Mouse (Mus musculus): ENCODE results near the gene Phf1. TPM values are rescaled to one million over a fixed set of nuclear protein-coding genes. Genes with fewer than 3 reads are reported as not detected.
A peak's percentile ranks its signal among the peaks of the same experiment; 100 is the strongest.
"Not testable (repeated sequence)": the region's sequence is repeated elsewhere in the genome, so short reads cannot be mapped to it uniquely, and the experiment has no call there.

Phf1 gene
- 1 to 10 TPM; 5.1 to 8.1 TPM for total RNA-seq (2021)
- long read RNA-seq, experiment 1, partial matches to known transcripts: 2 of 7 reads
- long read RNA-seq, experiment 1, other reads (novel, unspliced or antisense): 3 of 7 reads
- long read RNA-seq, experiment 2, partial matches to known transcripts: 0 of 5 reads
- long read RNA-seq, experiment 2, other reads (novel, unspliced or antisense): 2 of 5 reads

- DNase-seq: peak; percentile 99
Observed at GRCm38 (mm10) chr17:26932839-26933398, at the start of gene Phf1. Phf1 (plus strand) TSS chr17:26933052.

- DNase-seq: no peak
Observed at GRCm38 (mm10) chr17:26883585-26883984, 49.3 kb upstream of the Phf1 start.

- DNase-seq: peak; percentile 82
Observed at GRCm38 (mm10) chr17:26884995-26885926, 47.6 kb upstream of the Phf1 start.

- peak; percentile 90 for DNase-seq
Observed at GRCm38 (mm10) chr17:26886047-26886749, 46.7 kb upstream of the Phf1 start.

GRCm38 (mm10) chr17:26887926-26888325 lies 44.9 kb upstream of the Phf1 start:
- no peak for DNase-seq

- no peak for DNase-seq
Observed at GRCm38 (mm10) chr17:26892635-26893375, 40.0 kb upstream of the Phf1 start.

GRCm38 (mm10) chr17:26893492-26893891 lies 39.4 kb upstream of the Phf1 start:
- no peak for DNase-seq

- no peak for DNase-seq
Observed at GRCm38 (mm10) chr17:26894342-26894741, 38.5 kb upstream of the Phf1 start.

GRCm38 (mm10) chr17:26895578-26895977 lies 37.3 kb upstream of the Phf1 start:
- DNase-seq: peak; percentile 81

GRCm38 (mm10) chr17:26900916-26901315 lies 31.9 kb upstream of the Phf1 start:
- DNase-seq: no peak

GRCm38 (mm10) chr17:26904320-26904719 lies 28.5 kb upstream of the Phf1 start:
- no peak for DNase-seq

GRCm38 (mm10) chr17:26907506-26907905 lies 25.3 kb upstream of the Phf1 start:
- DNase-seq: not testable (repeated sequence)

GRCm38 (mm10) chr17:26915248-26915647 lies 17.6 kb upstream of the Phf1 start:
- DNase-seq: no peak

- DNase-seq: peak; percentile 99
Observed at GRCm38 (mm10) chr17:26916711-26917482, 16.0 kb upstream of the Phf1 start, which contains the start of gene Kifc5b. Kifc5b (plus strand) TSS chr17:26917091.

GRCm38 (mm10) chr17:26917560-26917959 lies 15.3 kb upstream of the Phf1 start:
- DNase-seq: not testable (repeated sequence)

GRCm38 (mm10) chr17:26918343-26918742 lies 14.5 kb upstream of the Phf1 start:
- DNase-seq: no peak

- not testable (repeated sequence) for DNase-seq
Observed at GRCm38 (mm10) chr17:26919516-26919915, 13.3 kb upstream of the Phf1 start.

GRCm38 (mm10) chr17:26922368-26922767 lies 10.5 kb upstream of the Phf1 start:
- not testable (repeated sequence) for DNase-seq

GRCm38 (mm10) chr17:26925414-26925813 lies 7.4 kb upstream of the Phf1 start:
- DNase-seq: not testable (repeated sequence)

- DNase-seq: peak; percentile 52
Observed at GRCm38 (mm10) chr17:26931795-26932194, 1.1 kb upstream of the Phf1 start.

- no peak for DNase-seq
Observed at GRCm38 (mm10) chr17:26933419-26933818, 567 bp downstream of the Phf1 start.

Data from gastrocnemius, postnatal 10 days (tissue).